Mouse (Mus musculus) heart, embryonic 12.5 days (tissue): ENCODE data around the gene Hepacam. TPM values are rescaled to one million over a fixed set of nuclear protein-coding genes. Genes with fewer than 3 reads are reported as not detected.

Experiments used
- polyA plus RNA-seq: library from polyadenylated mRNA; unstranded; fragments of >200 nt; fragmentation: Nextera tagmentation; extraction: Ambion mirVana; gene quantifications from 2 replicates; pipeline ENCODE4 v1.2.1, GENCODE M21; 2016

Hepacam gene
- polyA plus RNA-seq, 1 experiment from 2014 or later = not detected

Other genes with a start within 250 kb of the Hepacam start
- 8.2 and 8.8 TPM in 2 replicates for gene Pknox2, start 219.9 kb upstream of the Hepacam start, polyA plus RNA-seq
- 8.2 and 9.1 TPM in 2 replicates for gene Tmem218, start 159.1 kb upstream of the Hepacam start, polyA plus RNA-seq
- 1.2 and 1.5 TPM in 2 replicates for gene Slc37a2, start 111.6 kb upstream of the Hepacam start, polyA plus RNA-seq
- 5.4 and 5.6 TPM in 2 replicates for gene Ccdc15, start 18.9 kb upstream of the Hepacam start, polyA plus RNA-seq
- 4.6 and 6.2 TPM in 2 replicates for gene Robo4, start 34.5 kb downstream of the Hepacam start, polyA plus RNA-seq
- gene Robo3, start 65.9 kb downstream of the Hepacam start, polyA plus RNA-seq = 0.10 and 0.20 TPM in 2 replicates
- 21.7 and 28.2 TPM in 2 replicates for gene Msantd2, start 122.0 kb downstream of the Hepacam start, polyA plus RNA-seq
- 54.6 and 59.8 TPM in 2 replicates for gene Esam, start 160.7 kb downstream of the Hepacam start, polyA plus RNA-seq
- gene Vsig2, start 171.9 kb downstream of the Hepacam start, polyA plus RNA-seq = 1.6 and 1.9 TPM in 2 replicates
- gene Nrgn, start 185.6 kb downstream of the Hepacam start, polyA plus RNA-seq = 7.4 and 11.3 TPM in 2 replicates
- 11.1 and 11.4 TPM in 2 replicates for gene Siae, start 188.3 kb downstream of the Hepacam start, polyA plus RNA-seq
- gene Spa17, start 246.4 kb downstream of the Hepacam start, polyA plus RNA-seq = 6.2 and 6.7 TPM in 2 replicates